Mouse (Mus musculus) adrenal gland (tissue): ENCODE results near the gene Nlgn1.

Source experiments
- intact Hi-C: fragments of 180-260 bp; cut with DNase I; formaldehyde crosslinking; loops from one replicate; pipeline ENCODE4 v1.15.1; 2025

Nlgn1 gene

GRCm38 (mm10) chr3:26095551-26095950, 236.7 kb downstream of the Nlgn1 start:
- intact Hi-C loops = loop anchor here (5.0 kb wide), 1 partner anchor 1017 kb away; no protein-coding TSS in a partner anchor

DNA sequence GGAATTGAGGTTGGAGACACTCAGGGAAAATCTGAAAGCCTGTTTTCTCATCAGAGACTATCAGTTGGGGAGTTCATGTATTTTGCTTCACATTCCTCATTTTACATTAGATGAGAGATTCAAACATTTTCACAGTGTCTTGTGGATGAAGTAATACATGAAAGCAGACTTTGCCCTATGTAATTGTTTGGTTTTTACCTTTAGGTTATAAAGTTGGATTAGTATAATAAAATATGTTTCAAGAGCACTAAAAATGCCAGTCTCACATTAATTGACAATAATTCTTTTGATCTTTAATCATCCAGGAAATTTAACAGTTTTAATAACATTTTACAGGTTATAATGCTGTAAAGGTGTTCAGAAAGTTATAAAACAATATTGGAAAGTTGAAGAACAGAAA, 262.9 kb downstream of the Nlgn1 start:
- intact Hi-C loops = no loop called here

- intact Hi-C loops = no loop called here
These were observed 281.5 kb downstream of the Nlgn1 start for GRCm38 (mm10) chr3:26050769-26051168.

GRCm38 (mm10) chr3:26042966-26043365, 289.3 kb downstream of the Nlgn1 start:
- intact Hi-C loops = no loop called here

DNA sequence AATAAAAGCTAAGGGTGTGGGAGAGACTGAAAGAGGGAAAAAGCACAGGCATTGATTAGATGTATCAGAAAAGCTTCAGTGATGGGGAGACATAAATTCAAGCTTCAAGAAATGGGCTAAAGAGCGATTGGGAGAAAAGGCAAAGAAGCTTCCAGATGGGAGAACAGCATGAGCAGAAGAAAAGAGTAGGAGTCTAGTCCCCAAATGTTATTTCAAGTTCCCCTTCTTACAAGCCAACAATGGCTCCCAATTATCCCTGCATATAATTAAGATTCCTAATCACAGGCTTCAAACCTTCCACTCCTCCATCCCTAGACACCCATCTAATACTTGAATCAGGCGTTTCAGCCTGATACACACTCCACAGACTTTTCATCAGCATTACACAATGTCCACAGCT, 292.6 kb downstream of the Nlgn1 start:
- intact Hi-C loops = no loop called here

- intact Hi-C loops = no loop called here
These were observed 306.2 kb downstream of the Nlgn1 start for GRCm38 (mm10) chr3:26026025-26026424.

GRCm38 (mm10) chr3:26023217-26023616, 309.0 kb downstream of the Nlgn1 start:
- intact Hi-C loops = no loop called here

GRCm38 (mm10) chr3:26021632-26022184, 310.6 kb downstream of the Nlgn1 start:
- intact Hi-C loops = no loop called here

- intact Hi-C loops = no loop called here
These were observed 320.8 kb downstream of the Nlgn1 start for GRCm38 (mm10) chr3:26011310-26012078.

DNA sequence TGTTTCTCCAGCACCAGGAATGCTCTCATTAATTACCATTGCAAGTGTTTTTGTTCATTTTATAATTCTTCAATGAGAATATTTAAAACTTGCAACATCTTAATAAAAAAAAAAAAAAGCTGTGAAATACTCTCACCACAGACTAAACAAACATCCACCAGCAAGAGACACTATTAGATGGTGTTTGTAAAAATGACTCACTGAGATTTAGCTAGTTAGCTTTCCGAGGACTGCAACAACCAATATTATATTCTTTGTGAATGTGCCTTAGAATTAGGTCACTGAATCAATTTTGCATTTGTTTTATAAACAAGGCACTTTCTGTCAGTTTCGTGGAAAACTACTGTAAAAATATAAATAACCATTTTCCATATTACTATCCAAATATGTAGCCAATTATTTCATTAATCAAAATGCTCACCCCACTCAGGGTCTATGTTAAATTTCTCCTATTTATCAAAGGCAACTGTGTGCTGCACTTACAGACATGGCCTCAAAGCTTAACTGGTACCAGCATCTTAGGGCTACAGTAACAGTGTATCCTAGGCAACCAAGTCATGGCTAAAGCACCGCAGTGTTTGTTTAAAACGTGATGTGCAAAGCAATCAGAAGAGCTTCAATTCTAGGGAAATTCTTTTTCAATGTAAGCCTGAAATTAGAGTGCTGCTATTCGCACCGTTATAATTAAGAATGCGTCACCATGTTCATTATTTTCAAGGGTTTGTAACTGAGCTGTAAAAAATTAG, 329.2 kb downstream of the Nlgn1 start:
- intact Hi-C loops = no loop called here

DNA sequence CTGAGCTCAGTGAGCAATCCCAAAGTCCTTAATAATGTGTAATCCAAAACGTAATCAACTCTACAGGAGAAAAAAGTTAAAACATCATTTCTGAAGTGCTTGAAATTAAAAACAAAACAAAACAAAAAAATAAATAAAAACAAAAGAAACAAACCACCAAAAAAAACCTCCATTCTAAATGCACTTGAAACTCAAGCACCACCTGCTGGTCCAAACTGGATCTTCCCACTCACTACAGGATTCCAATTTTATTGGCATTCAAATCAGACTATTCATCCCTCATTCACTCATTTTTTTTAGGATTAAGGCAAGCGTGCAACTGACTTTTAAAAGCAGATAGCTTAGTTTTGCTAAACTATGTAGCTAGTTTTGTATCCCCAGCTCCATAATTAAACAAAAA, 329.9 kb downstream of the Nlgn1 start:
- intact Hi-C loops = no loop called here

DNA sequence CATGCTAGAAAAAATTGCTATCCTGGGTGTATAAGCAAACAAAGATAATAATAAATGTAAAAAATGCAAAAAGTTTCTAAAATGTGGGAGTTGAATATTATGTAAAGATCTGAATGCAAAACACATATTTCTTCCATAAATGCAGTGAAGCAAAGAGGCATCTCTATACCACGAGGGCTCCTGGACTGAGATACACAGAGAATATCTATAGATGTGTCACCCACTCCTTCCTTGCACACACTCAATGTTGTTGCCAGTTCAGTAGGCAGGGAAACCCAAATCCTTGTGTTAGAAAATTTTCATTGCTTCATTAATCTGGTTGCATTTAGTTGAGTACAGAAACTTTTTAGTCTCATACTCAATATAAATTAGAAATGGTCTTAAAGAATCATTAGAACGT, 364.7 kb downstream of the Nlgn1 start:
- intact Hi-C loops = no loop called here

DNA sequence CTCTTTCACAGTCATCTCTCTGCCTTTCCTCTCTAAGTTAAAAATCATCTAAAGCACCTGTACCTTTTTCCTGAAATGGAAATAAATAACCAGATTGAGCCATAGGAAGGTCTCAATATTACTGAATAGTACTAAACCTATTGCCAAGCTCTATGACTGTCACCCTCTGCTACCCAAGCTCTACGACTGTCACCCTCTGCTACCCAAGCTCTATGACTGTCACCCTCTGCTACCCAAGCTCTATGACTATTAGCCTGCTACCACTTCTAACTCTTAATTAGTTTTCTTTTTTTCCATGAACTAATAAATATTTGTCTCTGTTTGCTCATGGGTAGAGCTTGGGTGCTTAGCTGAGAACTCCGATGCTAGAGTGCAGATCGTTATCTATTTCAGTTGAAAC, 368.0 kb downstream of the Nlgn1 start:
- intact Hi-C loops = no loop called here

- intact Hi-C loops = no loop called here
These were observed 368.7 kb downstream of the Nlgn1 start for GRCm38 (mm10) chr3:25963568-25963967.

DNA sequence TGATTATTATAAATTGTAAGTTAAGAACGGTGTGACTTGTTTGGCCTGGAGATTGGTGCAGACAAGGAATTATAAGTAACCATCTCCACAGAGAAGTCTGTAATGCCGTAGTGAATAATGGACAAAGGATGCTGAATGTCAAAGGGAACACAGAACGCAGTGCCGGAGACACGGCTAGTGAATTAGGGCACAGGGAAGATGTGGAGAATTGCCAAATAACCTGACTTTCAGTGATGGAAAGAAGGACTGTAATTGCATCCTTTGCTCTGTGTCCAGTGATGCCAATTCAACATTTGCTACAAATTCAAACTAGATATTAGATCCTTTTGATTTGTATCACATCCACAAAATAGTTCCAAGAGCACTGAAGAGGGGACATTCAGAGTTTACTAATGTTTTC, 415.7 kb downstream of the Nlgn1 start:
- intact Hi-C loops = no loop called here

DNA sequence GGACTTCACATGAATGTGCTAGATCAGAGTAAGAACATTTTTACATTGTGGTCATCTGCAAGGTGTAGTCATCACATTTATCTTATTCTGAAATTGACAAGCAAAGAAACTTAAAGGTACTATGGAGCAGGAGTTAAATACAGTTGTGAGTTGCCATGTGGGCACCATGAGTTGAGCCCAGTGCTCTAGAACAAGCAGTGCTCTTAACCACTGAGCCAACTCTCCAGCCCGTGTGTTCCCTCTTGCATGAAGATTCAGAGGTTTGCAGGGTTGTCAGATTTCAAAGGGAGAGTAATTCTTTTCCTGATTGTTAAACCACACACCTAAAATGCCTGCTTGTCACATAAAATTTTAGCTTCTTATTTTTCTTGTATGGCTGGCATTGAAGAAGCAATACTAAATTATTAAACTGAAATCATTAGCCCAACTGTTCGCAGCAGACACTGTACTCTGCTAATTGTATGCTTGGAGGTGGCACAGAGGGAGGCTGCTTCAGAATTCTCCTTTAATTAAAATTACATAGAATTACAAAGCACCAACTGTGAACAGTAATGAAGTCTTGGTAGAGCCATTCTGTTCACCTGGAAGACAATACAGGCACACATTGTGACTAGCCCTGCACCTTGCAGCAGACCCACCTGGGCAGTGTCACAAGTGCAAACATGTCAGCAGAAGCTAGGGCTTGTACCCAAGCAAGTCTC, 417.7 kb downstream of the Nlgn1 start:
- intact Hi-C loops = no loop called here

DNA sequence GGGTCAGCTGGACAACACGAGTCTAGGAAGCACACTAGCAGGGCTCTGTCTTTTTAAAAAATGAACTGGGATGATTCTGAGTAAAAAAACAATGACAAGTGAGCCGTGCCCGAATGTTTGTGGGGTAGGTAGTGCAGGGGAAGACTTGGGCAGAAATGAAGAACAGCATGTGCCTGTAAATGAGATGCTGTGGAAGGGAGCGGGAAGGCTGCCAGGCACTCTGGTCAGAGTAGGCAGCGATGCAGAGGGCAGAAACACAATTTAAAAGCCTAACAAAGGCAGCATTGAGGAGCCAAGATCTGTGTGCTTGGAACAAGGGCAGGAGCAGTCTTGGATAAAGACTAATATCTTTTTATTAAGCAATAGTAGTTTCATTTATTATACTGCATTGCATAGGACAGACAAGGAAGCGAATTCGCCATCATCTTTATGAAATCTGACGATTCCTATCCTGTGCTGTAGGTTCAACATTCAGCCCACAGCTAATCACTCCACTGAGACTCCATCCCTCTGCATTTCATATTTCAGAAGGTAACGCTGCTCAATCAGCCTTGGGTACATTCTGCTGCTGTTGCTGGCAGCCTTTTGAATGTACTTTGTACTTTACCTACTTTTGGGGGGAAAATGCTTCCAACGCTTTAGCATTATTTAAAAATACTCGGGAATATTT, 429.0 kb downstream of the Nlgn1 start:
- intact Hi-C loops = no loop called here

DNA sequence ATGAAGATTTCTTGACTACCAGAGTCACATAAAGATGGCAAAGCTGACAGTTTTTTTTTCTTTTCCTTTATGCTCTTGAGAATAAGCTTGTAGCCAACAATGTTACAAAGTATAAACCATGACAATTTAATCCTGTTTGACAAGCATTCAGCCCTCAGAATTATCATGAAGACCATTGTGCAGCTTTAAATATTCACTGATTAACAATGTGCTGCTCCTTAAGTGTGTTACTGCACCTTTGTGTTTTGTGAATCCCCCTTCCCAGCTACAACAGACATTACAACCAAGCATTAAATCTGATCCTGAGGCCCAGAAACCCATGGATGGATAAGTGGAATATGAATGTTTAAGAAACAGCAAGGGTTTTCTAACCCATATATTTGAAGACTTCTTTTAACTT, 434.8 kb downstream of the Nlgn1 start:
- intact Hi-C loops = no loop called here

DNA sequence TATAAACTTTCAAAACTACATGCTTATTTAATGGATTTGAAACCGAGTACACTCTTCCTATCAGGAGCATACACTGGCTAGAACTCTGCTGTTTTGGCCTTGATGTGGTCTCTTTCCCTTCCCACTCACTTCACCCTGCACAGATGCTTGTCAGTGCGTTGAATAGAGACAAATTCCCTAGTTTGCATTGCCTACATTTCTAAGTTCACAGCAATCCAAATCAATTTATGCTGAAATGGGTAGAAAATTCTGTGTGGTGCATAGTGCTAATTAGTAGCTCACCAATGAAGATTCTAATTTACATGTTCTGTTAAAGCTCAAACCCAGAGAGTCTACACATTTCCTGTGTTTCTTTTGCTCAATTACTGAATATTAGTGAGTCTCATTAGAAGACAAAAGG, 447.5 kb downstream of the Nlgn1 start:
- intact Hi-C loops = no loop called here

- intact Hi-C loops = no loop called here
These were observed 463.1 kb downstream of the Nlgn1 start for GRCm38 (mm10) chr3:25869161-25869560.

GRCm38 (mm10) chr3:25858384-25858783, 473.9 kb downstream of the Nlgn1 start:
- intact Hi-C loops = no loop called here
